Mouse (Mus musculus) forebrain, embryonic 11.5 days (tissue): ENCODE measurements around the gene Dnajc13. TPM values are rescaled to one million over a fixed set of nuclear protein-coding genes. Genes with fewer than 3 reads are reported as not detected.

Experiments
- polyA plus RNA-seq: library from polyadenylated mRNA; unstranded; fragments of >200 nt; fragmentation: Nextera tagmentation; extraction: Ambion mirVana; gene quantifications from 2 replicates; pipeline ENCODE4 v1.2.1, GENCODE M21; 2014

Dnajc13 gene
- polyA plus RNA-seq, 1 experiment from 2014 or later, result 24.1 TPM

Other genes with a start within 250 kb of the Dnajc13 start
- not detected in 2 replicates for gene Gm28305, start 222.3 kb downstream of the Dnajc13 start, polyA plus RNA-seq
- gene Uba5, start 199.8 kb downstream of the Dnajc13 start, polyA plus RNA-seq, result 58.1 and 58.2 TPM in 2 replicates
- gene Acad11, start 199.6 kb downstream of the Dnajc13 start, polyA plus RNA-seq, result 7.5 and 8.4 TPM in 2 replicates
- 0.64 and 0.68 TPM in 2 replicates for gene Ackr4, start 136.0 kb downstream of the Dnajc13 start, polyA plus RNA-seq
- 0.31 and 0.40 TPM in 2 replicates for gene Acpp, start 74.8 kb upstream of the Dnajc13 start, polyA plus RNA-seq